Mouse (Mus musculus) brain, embryonic 14.5 days (tissue): ENCODE results near the gene Gas6.

Experiments
- CTCF ChIP-seq: fragments of 200-500 bp; IDR thresholded peaks from 2 replicates; pipeline ENCODE4 v1.5.1; 2012; ENCODE audit warnings: inconsistent platforms, mild to moderate bottlenecking, moderate library complexity, borderline replicate concordance; ENCODE audit not compliant: insufficient read depth, insufficient read length; ENCODE audit errors: extremely low read depth
- POLR2A ChIP-seq: fragments of 200-500 bp; IDR thresholded peaks from 2 replicates; pipeline ENCODE4 v1.6.1; 2012; ENCODE audit warnings: mild to moderate bottlenecking, inconsistent platforms, borderline replicate concordance; ENCODE audit not compliant: poor library complexity, insufficient read depth, insufficient read length, severe bottlenecking; ENCODE audit errors: extremely low read depth

DNA sequence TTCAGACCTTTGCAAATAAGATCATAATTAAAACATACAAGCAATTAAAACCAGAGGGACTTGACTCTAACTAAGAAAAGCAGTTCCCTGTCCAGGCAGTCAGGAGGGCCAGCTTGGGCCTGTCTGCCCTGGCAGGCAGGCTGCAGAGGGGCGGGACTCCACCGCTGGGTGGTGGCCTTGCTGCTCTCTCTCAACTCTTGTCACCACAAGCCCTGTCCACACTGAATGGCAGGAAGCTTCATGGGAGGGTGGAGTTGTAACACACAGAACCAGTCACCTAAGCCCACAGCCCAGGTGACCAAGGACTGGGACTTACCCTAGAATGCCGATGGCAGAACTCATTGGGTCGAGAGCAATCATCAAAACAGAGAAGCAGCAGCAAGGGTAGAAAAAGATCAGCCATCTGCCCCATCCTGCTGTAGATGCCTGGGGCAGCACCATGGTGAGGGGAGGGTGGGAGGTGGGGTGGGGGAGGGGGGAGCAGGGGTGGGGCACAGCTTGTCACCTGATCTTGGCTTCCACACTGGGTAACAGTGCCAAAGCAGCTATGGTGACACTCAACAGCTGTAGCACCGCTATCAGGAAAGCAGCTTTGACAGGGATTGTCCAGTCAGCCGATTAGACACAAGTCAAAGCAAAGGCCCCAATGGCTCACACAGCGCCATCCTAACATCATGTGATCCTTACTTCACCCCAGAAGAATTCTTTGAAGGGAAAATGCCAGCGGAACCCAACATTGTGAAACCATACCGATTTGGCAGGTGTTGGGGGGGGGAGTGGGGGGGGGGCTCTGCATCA is 1.9 kb downstream of the Gas6 start:
- TF ChIP-seq CTCF (no peak), POLR2A (no peak)
